Mouse (Mus musculus) lung, postnatal 10 days (tissue): ENCODE data around the gene Bsg.
A peak's percentile ranks its signal among the peaks of the same experiment; 100 is the strongest.

Experiments
- DNase-seq: peaks from one replicate; pipeline ENCODE4 v3.0.0; 2021

Gene Bsg

DNA sequence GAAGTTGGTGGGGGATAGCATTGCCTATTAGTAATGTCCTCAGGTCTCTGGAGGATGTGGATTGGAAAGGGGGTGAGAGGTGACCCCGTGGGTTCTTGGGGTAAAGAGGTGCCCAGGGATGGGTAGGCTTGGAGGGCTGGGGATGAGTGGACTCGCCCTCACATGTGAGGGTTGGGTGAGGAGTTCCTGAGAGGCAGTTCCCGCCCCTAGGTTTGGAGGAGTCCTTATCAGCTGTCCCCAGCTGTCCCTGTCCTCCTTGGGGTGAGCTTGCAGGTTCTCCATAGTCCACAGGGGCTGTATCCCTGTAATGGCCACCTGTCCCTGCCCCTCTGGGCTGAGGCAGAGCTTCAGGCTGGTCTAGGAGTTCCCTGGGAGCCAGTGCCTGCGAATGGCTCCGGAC is 1.7 kb downstream of the Bsg start:
- DNase-seq, result no peak

- DNase-seq, result no peak
Observed at GRCm38 (mm10) chr10:79706406-79707094, 2.3 kb downstream of the Bsg start.

DNA sequence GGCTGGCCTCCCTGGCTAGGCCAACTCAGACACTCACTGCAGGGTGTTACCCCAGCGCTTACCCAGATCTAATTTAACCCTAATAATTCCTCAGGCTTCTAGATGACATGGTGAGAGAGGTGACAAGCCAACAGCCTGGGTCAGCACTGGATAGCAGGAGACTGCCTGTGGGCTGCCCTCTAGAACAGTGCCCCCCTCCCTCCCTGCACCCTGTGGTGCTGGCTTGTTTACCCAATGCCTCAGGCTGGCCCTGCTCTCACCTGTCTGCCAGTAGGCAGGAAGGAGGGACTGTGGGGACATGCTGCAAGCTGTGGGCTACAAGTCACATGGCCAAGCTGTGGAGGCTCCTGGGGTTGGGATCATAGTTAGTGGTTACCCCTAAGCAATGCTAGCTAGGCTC is 2.9 kb downstream of the Bsg start:
- DNase-seq, result no peak

- DNase-seq, result no peak
Observed at GRCm38 (mm10) chr10:79707759-79708158, 3.5 kb downstream of the Bsg start.

GRCm38 (mm10) chr10:79708668-79709067 is 4.4 kb downstream of the Bsg start:
- DNase-seq, result no peak

DNA sequence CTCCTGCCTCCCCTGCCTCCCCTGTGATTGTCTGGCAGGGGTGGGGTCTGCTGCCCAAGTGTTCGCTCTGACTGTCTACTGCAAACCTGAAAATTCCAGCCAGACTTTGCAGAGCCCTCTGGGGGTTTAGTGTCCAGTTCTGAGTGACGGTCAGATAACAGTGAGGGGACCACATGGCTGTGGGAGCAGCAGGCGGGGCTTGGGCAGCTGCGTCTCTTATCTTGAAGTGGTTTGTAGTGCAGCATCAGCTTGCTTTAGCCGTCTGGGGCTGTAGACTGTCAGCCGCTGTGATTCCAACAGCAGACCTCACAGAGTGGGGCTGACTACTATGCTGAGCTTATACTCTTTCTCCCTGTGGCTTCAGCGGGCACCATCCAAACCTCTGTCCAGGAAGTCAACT is 5.0 kb downstream of the Bsg start:
- no peak for DNase-seq

DNA sequence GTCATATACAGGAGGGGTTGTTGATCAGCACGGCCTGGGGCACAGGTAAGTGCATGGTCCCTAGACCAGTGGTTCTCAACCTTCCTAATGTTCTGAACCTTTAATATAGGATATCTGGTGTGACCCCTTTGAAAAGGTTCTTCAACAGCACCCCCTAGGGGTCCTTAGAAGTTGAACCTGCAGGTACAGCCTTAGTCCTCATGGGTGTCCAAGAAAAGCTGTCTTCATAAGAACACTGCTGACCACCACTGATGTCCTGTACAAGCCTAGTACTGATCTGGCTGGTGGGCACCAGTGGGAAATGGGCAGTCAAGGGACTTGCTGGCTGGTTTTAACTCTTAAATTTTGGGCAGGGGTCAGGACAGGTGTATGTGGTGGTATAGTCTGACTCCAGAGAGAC is 7.7 kb downstream of the Bsg start:
- no peak for DNase-seq

DNA sequence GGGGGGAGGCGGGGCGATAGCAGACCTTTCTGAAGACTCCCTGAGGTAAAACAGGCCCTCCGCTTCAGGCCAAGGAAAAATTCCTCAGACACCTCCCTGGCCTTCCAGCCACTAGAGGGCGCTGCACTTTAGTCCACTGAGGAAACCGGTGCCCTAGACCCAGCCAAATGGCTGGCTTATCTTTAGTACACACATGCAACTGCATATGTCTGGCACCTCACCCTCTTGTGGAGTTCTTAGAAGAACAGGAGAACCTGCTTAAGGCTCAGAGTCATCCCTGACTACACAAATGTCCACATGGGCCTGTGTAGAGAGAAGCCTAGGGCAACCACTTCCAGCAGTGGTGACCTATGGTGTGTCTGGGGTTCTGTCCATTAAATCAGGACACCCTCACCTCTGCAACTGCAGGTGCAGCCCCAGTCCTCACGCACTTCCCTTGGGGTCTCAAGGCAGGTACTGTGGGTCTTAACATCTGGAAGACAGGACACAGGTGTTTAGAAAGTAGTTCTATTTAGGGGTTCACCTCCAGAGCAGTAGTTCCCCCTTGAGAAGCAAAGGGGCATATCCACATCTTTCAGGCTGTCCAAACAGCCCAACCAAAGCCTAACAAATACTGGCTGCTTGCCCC is 8.3 kb downstream of the Bsg start:
- peak; percentile 88 for DNase-seq

- DNase-seq, result no peak
Observed at GRCm38 (mm10) chr10:79713163-79713562, 8.9 kb downstream of the Bsg start.

GRCm38 (mm10) chr10:79714996-79715395 is 10.7 kb downstream of the Bsg start:
- DNase-seq, result no peak

DNA sequence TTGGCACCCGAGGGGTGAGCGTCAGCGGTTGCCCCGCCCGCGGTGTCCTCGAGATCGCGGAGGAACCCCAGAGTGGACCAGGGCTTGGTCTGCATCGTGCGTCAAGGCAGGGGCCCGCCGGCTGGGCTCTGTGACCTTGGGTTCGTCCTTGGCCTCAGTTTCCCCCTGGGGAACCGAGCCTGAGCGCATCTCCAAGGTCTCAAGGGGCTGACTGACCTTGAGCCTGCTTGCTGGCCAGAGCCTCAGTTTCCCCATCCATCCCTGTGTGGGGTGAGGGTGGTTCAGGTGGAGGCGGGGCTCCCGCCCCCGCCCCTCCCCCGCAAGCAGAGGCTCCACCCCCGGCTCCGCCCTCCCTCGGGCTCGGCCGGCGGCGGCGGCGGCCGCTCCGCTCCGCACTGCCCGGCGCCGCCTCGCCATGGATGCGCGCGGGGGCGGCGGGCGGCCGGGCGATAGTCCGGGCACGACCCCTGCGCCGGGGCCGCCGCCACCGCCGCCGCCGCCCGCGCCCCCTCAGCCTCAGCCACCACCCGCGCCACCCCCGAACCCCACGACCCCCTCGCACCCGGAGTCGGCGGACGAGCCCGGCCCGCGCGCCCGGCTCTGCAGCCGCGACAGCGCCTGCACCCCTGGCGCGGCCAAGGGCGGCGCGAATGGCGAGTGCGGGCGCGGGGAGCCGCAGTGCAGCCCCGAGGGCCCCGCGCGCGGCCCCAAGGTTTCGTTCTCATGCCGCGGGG is 12.1 kb downstream of the Bsg start, which contains the start of gene Hcn2:
Gene Hcn2 (plus strand): TSS at position 381 of the 734 bp plus-strand sequence.
- no peak for DNase-seq

GRCm38 (mm10) chr10:79716988-79717355 is 12.7 kb downstream of the Bsg start:
- no peak for DNase-seq

DNA sequence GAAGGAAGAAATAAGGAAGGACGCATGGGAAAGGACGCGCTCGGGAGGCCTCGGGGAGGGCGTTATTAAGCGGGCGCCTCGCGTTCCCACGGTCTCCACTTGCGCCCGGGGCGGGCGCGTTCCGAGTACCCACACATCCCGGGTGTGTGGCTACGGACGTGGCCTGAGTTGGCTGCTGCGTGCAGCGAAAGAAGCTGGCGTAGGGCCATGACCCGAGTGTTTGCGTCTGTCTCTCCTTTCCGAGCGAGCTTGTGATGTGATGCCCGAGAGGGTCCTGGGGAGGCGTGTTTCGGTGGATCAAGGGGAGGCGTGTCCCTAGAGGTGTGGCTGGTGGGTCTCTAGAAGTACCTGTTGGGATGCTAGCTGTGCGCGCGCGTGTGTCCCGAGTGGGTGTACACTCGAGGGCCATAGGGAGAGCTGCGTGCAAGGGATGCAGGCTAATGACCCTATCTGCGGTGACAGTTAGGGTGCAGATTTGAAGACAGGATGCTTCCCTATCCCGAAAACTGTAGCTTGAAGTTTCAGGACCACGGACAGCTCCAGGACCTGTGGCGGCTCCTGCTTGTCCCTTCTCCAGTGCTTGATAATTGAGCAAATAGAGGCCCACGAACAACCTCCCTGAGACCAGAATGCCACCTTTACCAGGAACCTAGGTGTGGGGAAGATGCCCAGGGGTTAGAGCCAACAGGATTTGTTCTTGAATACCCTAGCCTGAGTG is 13.5 kb downstream of the Bsg start:
- peak; percentile 86 for DNase-seq

DNA sequence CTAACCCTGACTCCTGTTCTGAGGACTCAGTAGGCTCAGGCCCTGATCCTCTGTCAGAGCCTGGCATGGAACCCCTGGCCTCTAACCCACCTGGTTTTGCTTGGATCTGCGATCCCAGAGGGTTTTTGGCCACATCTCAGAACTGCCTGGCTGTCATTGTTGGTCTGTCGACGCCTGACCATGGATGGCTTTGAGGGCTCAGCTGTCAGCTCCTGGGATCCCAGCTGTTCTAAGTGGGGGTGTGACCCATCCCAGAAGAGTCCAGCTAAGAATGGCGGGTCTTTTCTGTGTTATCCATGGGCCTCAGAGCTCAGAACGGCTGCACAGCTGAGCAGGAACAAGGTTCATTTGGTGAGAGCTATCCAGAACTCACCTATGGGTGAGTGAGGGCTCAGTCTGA is 16.8 kb downstream of the Bsg start:
- no peak for DNase-seq

DNA sequence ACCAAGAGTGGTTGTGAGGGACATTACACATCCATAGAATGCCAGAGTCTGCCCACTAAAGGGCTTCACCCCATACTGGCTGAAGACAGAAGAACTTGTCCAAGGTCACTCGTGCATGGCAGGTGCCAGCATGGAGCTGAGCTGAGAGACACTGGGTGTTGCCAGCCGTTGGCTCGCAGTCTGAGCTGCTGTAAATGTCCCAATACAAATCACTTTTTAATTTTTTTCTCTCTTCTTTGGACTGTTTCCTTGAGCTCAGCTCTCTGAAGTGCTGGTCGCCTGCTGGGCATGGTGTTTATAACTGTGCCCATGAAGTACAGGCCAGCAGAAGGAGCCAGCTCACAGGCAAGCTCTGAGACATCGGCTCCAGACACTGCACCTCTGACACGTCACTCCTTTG is 18.8 kb downstream of the Bsg start:
- DNase-seq, result no peak

DNA sequence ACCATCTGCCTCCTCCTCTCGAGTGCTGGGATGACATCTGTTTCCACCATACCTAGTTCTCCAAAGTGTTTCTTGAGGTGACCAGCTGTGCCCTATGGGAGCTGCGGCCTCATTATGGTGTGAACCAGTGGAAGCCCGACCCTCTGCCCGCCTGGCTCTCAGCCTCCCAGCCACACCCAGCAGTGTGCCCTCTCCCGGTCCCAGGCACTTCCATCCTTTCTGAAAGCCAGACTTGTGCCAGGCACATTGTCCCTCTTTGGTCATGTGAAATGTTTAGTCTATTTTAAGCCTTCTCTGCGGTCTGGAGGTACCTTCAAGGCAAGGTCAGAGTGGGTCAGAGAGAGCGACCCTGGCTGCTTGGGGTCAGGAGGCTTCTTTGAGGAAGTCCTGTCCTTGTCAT is 19.4 kb downstream of the Bsg start:
- no peak for DNase-seq

- peak; percentile 58 for DNase-seq
Observed at GRCm38 (mm10) chr10:79726090-79726489, 21.8 kb downstream of the Bsg start.

DNA sequence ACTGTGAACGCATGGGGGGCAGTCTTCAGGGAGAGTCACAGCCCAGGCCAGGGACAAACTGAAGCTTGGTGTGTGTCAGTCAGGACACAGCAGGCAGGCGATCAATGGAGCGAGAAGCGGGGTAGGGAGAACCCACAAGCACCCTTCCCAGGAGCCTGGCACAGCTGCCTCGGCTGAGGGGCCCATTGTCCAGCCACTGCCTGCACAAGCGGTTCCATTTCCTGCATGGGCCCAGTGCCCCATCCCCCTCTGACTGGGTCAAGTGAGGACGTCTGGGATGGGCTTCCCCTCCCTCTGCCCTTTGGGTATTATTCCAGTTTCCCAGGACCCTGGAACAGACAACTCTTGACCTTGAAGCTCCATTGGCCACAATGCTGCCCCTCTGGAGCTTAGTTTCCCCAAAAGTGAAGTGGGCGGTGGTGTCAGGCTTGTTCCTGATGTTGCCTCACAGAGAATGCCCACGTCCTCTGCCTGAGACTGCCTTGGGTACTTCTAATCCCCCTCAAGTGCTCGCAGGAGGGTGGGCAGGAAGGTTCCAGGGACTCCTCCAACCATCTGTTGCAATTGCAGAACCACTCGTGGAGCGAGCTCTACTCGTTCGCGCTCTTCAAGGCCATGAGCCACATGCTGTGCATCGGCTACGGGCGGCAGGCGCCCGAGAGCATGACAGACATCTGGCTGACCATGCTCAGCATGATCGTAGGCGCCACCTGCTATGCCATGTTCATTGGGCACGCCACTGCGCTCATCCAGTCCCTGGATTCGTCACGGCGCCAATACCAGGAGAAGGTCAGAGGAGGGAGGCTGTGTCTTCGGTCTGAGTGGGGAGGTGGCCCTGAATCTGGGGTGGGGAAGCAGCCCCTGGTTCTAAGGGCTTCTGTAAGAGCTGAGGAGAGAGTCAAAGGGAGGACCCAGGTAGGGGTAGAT is 24.3 kb downstream of the Bsg start:
- peak; percentile 46 for DNase-seq

GRCm38 (mm10) chr10:79729357-79729965 is 25.2 kb downstream of the Bsg start:
- peak; percentile 48 for DNase-seq

DNA sequence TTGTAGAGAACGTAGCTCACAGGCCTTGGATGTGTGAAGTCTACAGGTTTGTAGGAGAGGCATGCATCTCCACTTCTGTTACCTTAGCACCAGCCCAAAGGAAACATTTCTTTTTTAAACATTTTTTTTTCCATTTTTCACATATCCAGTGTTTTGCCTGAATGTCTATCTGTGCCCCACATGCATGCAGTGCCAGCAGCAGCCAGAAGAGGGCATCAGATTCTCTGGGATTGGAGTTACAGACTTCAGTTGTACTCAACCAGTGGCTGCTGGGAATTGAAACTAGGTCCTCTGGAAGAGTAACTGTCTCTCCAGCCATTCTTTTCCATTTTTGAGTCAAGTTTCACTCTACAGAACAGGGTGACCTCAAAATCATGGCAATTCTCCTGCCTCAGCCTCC is 28.2 kb downstream of the Bsg start:
- peak; percentile 32 for DNase-seq

GRCm38 (mm10) chr10:79733847-79734246 is 29.6 kb downstream of the Bsg start:
- DNase-seq, result no peak

DNA sequence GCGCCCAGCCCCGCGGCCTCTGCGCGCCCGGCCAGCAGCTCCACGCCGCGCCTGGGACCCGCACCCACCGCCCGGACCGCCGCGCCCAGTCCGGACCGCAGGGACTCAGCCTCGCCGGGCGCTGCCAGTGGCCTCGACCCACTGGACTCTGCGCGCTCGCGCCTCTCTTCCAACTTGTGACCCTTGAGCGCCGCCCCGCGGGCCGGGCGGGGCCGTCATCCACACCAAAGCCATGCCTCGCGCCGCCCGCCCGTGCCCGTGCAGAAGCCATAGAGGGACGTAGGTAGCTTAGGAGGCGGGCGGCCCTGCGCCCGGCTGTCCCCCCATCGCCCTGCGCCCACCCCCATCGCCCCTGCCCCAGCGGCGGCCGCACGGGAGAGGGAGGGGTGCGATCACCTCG is 31.1 kb downstream of the Bsg start:
- no peak for DNase-seq
